Mouse (Mus musculus) cerebellum, adult 18-20 months (tissue): ENCODE data around the gene Gm36864.
A peak's percentile ranks its signal among the peaks of the same experiment; 100 is the strongest.

Experiments
- DNase-seq, 2 experiments: peaks; one replicate each; pipeline ENCODE4 v3.0.0; 2021

Gene Gm36864

GRCm38 (mm10) chr7:44260410-44260809 is 24.4 kb downstream of the Gm36864 start:
- no peak for DNase-seq

GRCm38 (mm10) chr7:44261147-44261546 is 25.2 kb downstream of the Gm36864 start, which contains the start of gene Gm15517:
Gene Gm15517, plus strand, starts transcription at chr7:44261447.
- DNase-seq = no peak

GRCm38 (mm10) chr7:44262791-44263643 is 27.0 kb downstream of the Gm36864 start:
- peak; percentile 96 to 99 for DNase-seq

GRCm38 (mm10) chr7:44268117-44268516 is 32.1 kb downstream of the Gm36864 start:
- DNase-seq = no peak

- no peak for DNase-seq
Measured at GRCm38 (mm10) chr7:44269397-44269796, 33.4 kb downstream of the Gm36864 start.

- DNase-seq = no peak
Measured at GRCm38 (mm10) chr7:44271309-44271708, 35.3 kb downstream of the Gm36864 start.

- no peak for DNase-seq
Measured at GRCm38 (mm10) chr7:44272546-44272945, 36.6 kb downstream of the Gm36864 start.

- no peak for DNase-seq
Measured at GRCm38 (mm10) chr7:44273446-44273845, 37.5 kb downstream of the Gm36864 start.

- no peak for DNase-seq
Measured at GRCm38 (mm10) chr7:44274096-44274495, 38.1 kb downstream of the Gm36864 start.

- no peak for DNase-seq
Measured at GRCm38 (mm10) chr7:44275546-44275945, 39.6 kb downstream of the Gm36864 start.

- no peak for DNase-seq
Measured at GRCm38 (mm10) chr7:44276461-44277249, 40.7 kb downstream of the Gm36864 start.

- peak; percentile 77 to 78 for DNase-seq
Measured at GRCm38 (mm10) chr7:44277250-44277622, 41.3 kb downstream of the Gm36864 start.

GRCm38 (mm10) chr7:44280959-44281358 is 45.0 kb downstream of the Gm36864 start:
- DNase-seq = no peak

GRCm38 (mm10) chr7:44281586-44281985 is 45.6 kb downstream of the Gm36864 start:
- DNase-seq = no peak

- no peak for DNase-seq
Measured at GRCm38 (mm10) chr7:44287760-44288159, 51.8 kb downstream of the Gm36864 start.

GRCm38 (mm10) chr7:44290986-44291385 is 55.0 kb downstream of the Gm36864 start:
- DNase-seq = no peak

- DNase-seq = no peak
Measured at GRCm38 (mm10) chr7:44291418-44291817, 55.4 kb downstream of the Gm36864 start.
